Comparison of ENCODE assay signal across 7 mouse cellular contexts in the genomic region with DNA sequence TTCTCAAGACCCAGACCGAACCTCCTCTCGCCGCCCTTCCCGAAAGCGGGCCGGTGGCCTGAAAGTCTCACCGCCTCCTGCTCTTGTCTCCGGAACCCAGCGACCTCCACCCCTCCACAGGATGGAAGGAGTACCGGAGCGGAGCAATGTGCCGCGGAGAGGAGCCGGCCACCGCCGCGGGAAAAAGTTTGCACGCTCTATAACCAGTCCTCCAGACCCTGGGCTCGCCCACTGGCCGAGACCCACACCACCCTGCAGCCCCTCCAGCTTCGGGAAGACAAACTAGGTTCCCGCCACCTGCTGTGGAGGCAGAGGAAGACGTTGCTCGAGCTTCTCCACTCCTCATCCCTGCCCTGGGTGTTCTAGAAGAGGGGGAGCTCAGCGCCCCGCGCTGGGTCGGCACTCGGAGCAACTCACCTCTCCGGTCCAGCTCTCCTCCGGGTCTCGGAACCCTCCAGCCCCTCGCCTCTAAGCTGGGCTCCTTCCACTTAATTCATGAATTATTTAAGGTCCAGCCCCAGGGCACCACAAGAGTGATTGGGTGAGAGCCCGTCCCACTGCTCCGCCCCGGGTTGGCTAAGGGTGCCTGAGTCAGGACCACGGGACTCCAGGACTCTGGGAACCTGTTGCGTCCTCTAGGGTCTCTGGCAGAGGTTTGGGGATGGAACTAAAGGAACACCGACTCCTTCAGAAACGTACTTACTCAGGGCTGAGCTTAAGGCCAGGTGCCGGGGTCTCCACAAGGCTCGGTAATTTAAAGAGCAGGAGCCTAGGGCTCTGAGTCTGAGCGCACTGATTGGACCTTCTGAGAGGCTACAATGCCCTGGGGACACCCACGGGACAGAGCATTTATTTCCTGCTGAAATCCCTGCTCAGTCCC. TPM values are rescaled to one million over a fixed set of nuclear protein-coding genes. Genes with fewer than 3 reads are reported as not detected.
DNase-seq lines count a peak whose midpoint lies in the region; ATAC-seq lines count a peak whose summit lies in the region.

A gene (minus strand): TSS at position 802 of the 880 bp plus-strand sequence.

- H3K27ac ChIP-seq in embryonic facial prominence, embryonic 13.5 days, result peak within 1 kb of the TSS; percentile 89
- peak within 1 kb of the TSS; percentile 77 for H3K27ac ChIP-seq in lung, embryonic 16.5 days (ENCODE audit: low read length)

- peak; percentile 63 for ATAC-seq in embryonic facial prominence, embryonic 13.5 days (ENCODE audit: insufficient number of reproducible peaks, insufficient read depth, low FRiP score, low TSS enrichment, low read depth)
- peak; percentile 65 for ATAC-seq in lung, embryonic 16.5 days (ENCODE audit: low read depth)

- intact Hi-C loops in heart, postnatal 10 days (cut with DNase I), result loop anchor here (5.0 kb wide), 1 partner anchor 259 kb away; no protein-coding TSS in a partner anchor

- H3K9me3 ChIP-seq in embryonic facial prominence, embryonic 13.5 days, result no peaks in the 10 kb centered on the region
- H3K9me3 ChIP-seq in lung, embryonic 16.5 days (ENCODE audit: control insufficient read depth, low read length), result no peaks in the 10 kb centered on the region

- peak within 1 kb of the TSS; percentile 72 for H3K4me3 ChIP-seq in embryonic facial prominence, embryonic 13.5 days
- H3K4me3 ChIP-seq in lung, embryonic 16.5 days (ENCODE audit: low read length), result peak within 1 kb of the TSS; percentile 72

- H3K27me3 ChIP-seq in embryonic facial prominence, embryonic 13.5 days, result no peaks in the 10 kb centered on the region; the same call in 1 of the 2 replicates
- H3K27me3 ChIP-seq in lung, embryonic 16.5 days (ENCODE audit: control insufficient read depth, insufficient read depth, low read depth, low read length), result no peaks in the 10 kb centered on the region

- DNase-seq in Muller cell, postnatal 12 days (ENCODE audit: inconsistent ontology term), result peak; percentile 45
- peak; percentile 22 for DNase-seq in adrenal gland, adult 2 months
- DNase-seq in heart, postnatal 10 days, result peak; percentile 15 to 17
- peak; percentile 80 to 84 for DNase-seq in kidney, postnatal 36 days
- DNase-seq in retina, embryonic 14.5 days (ENCODE audit: low spot score), result peak; percentile 68

- under 1% methylated on average over 44 of the region's 44 CpGs for WGBS in embryonic facial prominence, embryonic 13.5 days
- WGBS in lung, embryonic 16.5 days, result under 1% methylated on average over 44 of the region's 44 CpGs

- peak within 1 kb of the TSS; percentile 88 for H3K9ac ChIP-seq in embryonic facial prominence, embryonic 13.5 days
- H3K9ac ChIP-seq in lung, embryonic 16.5 days (ENCODE audit: low read length), result peak within 1 kb of the TSS; percentile 79

- peaks cover 25% of the 10 kb centered on the region for H3K4me1 ChIP-seq in embryonic facial prominence, embryonic 13.5 days
- H3K4me1 ChIP-seq in lung, embryonic 16.5 days (replicated peaks; ENCODE audit: control insufficient read depth, insufficient read depth, low read length), result peaks cover 10% of the 10 kb centered on the region

- H3K4me2 ChIP-seq in embryonic facial prominence, embryonic 13.5 days, result peak within 1 kb of the TSS; percentile 91
- H3K4me2 ChIP-seq in lung, embryonic 16.5 days (ENCODE audit: low read depth, low read length), result peak within 1 kb of the TSS; percentile 85

- H3K36me3 ChIP-seq in embryonic facial prominence, embryonic 13.5 days, result no peaks in the 10 kb centered on the region
- no peaks in the 10 kb centered on the region for H3K36me3 ChIP-seq in lung, embryonic 16.5 days (ENCODE audit: control insufficient read depth, insufficient read depth, low read length)

RNA-seq across cellular contexts. Expression of the gene that starts here (rescaled TPM):
- 1 to 10 TPM; 1.6 to 3.3 TPM for total RNA-seq in adrenal gland, adult 2 months (2021)
- polyA plus RNA-seq in adrenal gland, adult 2 months (2012; rRNA removed), result 0.15 and 0.20 TPM in 2 replicates
- 38.2 and 47.7 TPM in 2 replicates for polyA plus RNA-seq in embryonic facial prominence, embryonic 13.5 days (2015; fragmentation: Nextera tagmentation; extraction: Ambion mirVana)
- 1 to 10 TPM; 5.5 to 6.7 TPM for total RNA-seq in heart, postnatal 10 days (2021)
- 41.4 and 43.7 TPM in 2 replicates for polyA plus RNA-seq in lung, embryonic 16.5 days (2015; fragmentation: Nextera tagmentation; extraction: Ambion mirVana)

Comparison
In these comparisons a context has a peak if more than half of its experiments do, and no peak if none do; other contexts are left out.
1. Peak in every context shown above with its lines: DNase-seq, ATAC-seq, H3K4me3 ChIP-seq and H3K27ac ChIP-seq.
2. RNA of the gene that starts here (polyA plus RNA-seq): 41.4 to 43.7 TPM in lung, embryonic 16.5 days and 38.2 to 47.7 TPM in embryonic facial prominence, embryonic 13.5 days; 0.15 to 0.20 TPM in adrenal gland, adult 2 months; every median in the first group is over 10 times any median in the second.
3. DNase-seq: peak in every context shown above with its lines; median percentile 82 in kidney, postnatal 36 days; 68 in retina, embryonic 14.5 days; 45 in Muller cell, postnatal 12 days; 22 in adrenal gland, adult 2 months; 16 in heart, postnatal 10 days.